Mouse (Mus musculus) CD4-positive, CD25-positive, alpha-beta regulatory T cell (primary cell): Measurements from ENCODE around the gene Luc7l2. TPM values are rescaled to one million over a fixed set of nuclear protein-coding genes. Genes with fewer than 3 reads are reported as not detected.

Experiments
- polyA plus RNA-seq: library from polyadenylated mRNA; unstranded; fragments of 100-300 nt; shearing (Covaris generic); gene quantifications from one replicate; pipeline ENCODE4 v1.2.1, GENCODE M21; 2017

Gene Luc7l2
- 60.4 TPM for polyA plus RNA-seq

GRCm38 (mm10) chr6:38551062-38551988 is at the start of gene Luc7l2:
Gene Luc7l2 (plus strand): TSS chr6:38551334.

GRCm38 (mm10) chr6:38533428-38534405 is 17.4 kb upstream of the Luc7l2 start, which contains the start of gene Fmc1:
Gene Fmc1 (plus strand): TSS chr6:38533502.

DNA sequence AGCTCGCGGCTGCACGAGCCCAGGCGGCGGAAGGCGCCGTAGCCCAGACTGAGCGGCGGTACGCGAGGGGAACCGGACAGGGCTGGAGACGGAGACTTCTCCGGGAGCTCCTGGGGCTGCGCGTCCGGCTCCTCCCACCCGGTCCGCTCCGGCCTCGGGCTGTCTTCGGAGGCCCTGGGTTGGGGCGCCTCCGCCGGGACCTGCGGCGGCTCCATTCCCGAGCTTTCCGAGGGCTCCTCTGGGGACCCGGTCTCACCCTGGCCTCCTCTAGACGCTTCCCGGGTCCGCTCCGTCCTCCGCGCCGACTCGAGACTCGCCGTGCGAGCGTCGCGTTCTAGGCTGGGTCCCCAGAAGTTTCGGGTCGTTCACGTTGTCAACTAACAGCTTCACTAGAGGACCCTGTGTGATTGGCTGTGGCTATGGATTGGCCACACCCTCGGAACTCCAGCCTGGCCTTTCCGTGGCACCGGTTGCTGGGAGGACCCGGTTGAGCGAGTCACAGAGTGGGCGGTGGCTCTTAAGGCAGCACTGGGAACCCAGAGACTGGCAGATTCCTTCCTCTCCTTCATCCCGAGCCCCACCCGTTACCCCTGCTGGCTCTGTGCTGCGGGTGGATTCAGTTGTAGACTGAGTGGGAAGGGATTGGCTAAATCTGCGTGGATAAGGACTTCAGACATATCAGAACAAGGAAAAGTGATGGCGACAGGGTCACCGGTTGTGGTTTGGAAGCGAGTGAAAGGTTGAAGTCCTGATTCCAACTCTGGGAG is 85.9 kb downstream of the Luc7l2 start, which contains the start of gene Klrg2:
Gene Klrg2 (minus strand): TSS at position 391 of the 767 bp plus-strand sequence.

Other genes starting within 250 kb of the Luc7l2 start
- 104 TPM for gene Zc3hav1, start 196.7 kb upstream of the Luc7l2 start, polyA plus RNA-seq
- 0.19 TPM for gene Ttc26, start 169.9 kb upstream of the Luc7l2 start, polyA plus RNA-seq
- gene Ubn2, start 117.4 kb upstream of the Luc7l2 start, polyA plus RNA-seq: 28.2 TPM
- 50.6 TPM for gene Fmc1, start 17.8 kb upstream of the Luc7l2 start, polyA plus RNA-seq
- gene Klrg2, start 85.9 kb downstream of the Luc7l2 start, polyA plus RNA-seq: not detected
- not detected for gene Clec2l, start 111.7 kb downstream of the Luc7l2 start, polyA plus RNA-seq